Mouse (Mus musculus): ENCODE results near the gene Abhd17a.

Abhd17a gene

GRCm38 (mm10) chr10:80575925-80576324 is 14.2 kb downstream of the Abhd17a start:
- DNase-seq: no peak

- no peak for DNase-seq
Measured at GRCm38 (mm10) chr10:80574896-80575295, 15.2 kb downstream of the Abhd17a start.

- DNase-seq: no peak
Measured at GRCm38 (mm10) chr10:80573944-80574343, 16.2 kb downstream of the Abhd17a start.

GRCm38 (mm10) chr10:80572477-80572876 is 17.7 kb downstream of the Abhd17a start:
- no peak for DNase-seq

GRCm38 (mm10) chr10:80570871-80571836 is 19.0 kb downstream of the Abhd17a start:
- DNase-seq: peak; percentile 67

GRCm38 (mm10) chr10:80570419-80570818 is 19.7 kb downstream of the Abhd17a start:
- no peak for DNase-seq

GRCm38 (mm10) chr10:80569664-80570066 is 20.5 kb downstream of the Abhd17a start:
- DNase-seq: peak; percentile 73

DNA sequence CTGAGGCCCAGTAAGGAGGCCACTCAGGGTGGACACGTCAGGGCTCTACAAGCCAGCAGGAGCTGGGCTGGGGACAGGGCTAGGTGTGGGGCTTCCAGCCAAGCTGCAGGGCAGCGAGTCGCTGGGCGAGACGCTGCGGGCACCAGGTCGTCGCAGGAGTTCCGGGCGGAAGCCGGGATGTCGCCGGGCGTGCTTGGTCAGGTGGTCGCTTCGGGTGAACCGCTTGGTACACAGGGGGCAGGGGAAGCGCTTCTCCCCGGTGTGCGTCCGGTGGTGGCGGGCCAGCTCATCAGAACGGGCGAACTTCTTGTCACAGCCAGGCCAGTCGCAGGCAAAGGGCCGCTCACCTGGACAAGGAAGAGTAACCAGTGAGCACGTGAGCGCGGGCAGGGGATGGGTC is 21.3 kb downstream of the Abhd17a start:
- no peak for DNase-seq

- DNase-seq: peak; percentile 85
Measured at GRCm38 (mm10) chr10:80566375-80567092, 23.6 kb downstream of the Abhd17a start.

- DNase-seq: peak; percentile 97
Measured at GRCm38 (mm10) chr10:80561116-80561944, 28.8 kb downstream of the Abhd17a start, which contains the start of gene Rexo1. Gene Rexo1 (minus strand): TSS chr10:80561560.

- no peak for DNase-seq
Measured at GRCm38 (mm10) chr10:80560621-80561020, 29.5 kb downstream of the Abhd17a start.

DNA sequence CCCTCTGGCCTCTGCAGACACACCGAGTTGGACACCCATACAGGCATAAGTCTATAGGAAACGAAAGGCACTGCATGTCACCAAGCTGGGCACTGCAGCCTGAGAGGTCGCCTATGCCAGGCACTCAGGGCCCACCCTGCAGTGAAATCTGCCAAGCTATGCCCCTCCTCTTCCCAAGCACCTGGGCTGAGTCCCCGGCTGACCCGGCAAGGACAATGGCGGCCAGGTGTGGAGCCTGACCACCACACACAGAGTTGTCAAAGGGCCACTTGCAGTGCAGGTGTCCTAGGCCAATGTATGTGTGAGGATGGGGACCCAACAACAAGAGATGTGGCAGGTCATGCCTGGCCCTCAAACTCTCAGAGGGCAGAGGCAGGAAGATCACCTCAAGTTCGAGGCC is 30.7 kb downstream of the Abhd17a start:
- DNase-seq: no peak

DNA sequence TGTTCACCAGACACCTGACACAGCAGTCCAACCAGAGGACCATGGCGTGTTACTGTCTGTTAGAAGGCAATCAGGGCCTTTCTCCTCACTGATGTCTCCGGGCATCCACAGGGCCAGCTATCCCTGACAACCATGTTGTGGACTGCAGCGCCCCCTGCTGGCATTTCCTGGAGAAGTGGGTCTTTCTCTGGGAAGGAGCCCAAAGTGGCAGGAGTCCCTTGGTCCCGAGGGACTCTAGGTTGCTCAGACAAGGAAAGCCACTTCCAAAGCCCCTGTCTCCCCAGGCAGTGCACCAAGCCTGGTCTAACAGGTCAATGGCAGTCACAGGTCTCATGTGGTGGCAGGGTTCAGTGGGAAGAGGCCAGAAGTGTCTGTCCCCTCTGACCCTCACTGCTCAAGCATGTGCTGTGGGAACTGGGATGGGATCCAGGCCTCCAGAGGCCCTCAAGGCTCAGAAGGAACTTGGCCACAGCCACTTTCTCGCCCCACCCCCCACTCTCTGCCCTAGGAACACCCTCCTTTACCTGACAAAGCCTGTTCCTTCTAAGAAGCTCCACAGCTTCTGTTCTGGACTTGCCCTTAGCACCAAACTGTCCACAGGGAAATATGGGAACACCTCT is 32.7 kb downstream of the Abhd17a start:
- peak; percentile 79 for DNase-seq

DNA sequence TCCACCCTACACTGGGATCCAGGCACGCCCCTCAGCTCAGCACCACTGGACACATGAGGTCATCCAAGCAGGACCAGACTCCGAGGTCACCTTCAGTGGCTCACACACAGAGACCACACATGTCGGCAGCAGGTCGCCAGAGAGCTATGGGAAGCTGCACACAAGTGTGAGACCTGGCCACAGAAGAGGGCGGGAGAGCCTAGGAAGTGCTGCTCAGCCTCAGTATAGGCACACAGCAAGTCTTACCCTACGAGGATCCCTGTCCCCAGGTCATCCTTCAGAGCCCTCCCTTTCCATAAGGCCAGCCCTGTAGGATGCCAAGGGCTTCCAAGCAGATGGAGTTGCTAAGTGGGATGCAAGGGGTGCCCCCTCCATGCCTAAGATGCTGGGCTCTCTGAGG is 36.1 kb downstream of the Abhd17a start:
- no peak for DNase-seq

- no peak for DNase-seq
Measured at GRCm38 (mm10) chr10:80553575-80553974, 36.6 kb downstream of the Abhd17a start.

DNA sequence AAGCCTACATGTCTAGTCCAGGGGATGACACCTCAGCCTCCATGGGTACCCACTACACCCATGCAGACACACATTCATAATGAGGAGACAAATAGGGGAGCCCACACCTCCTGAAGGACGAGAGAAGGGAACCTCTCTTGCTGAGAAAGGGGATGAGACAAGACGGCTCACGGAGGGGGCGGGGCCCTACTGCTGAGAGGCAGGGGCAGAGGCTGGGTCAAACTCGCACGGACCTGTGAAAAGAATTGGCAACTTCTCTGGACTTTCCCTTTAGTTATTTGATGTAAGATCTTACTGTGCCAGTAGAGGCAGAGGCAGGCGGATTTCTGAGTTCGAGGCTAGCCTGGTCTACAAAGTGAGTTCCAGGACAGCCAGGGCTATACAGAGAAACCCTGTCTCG is 37.8 kb downstream of the Abhd17a start:
- no peak for DNase-seq

DNA sequence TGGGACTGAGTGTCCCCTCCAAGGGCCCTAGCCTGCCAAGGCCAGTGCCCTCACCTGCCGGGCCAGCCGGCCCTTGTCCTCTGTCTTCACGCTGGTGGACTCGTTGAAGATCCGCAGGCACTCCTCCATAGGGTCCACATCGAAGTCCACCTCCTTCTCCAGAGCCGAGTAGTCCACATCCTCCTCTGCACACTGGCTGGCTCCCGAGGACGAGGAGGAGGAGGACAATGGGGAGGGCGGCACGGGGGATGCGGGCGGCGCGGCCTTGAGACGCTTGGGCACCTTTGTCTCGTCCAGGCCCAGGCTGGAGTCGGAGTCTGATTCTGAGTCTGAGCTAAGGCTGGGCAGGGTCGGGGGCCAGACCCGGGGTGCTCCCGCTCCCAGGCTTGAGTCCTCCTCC is 40.9 kb downstream of the Abhd17a start:
- no peak for DNase-seq

- peak; percentile 81 for DNase-seq
Measured at GRCm38 (mm10) chr10:80548428-80549006, 41.6 kb downstream of the Abhd17a start.

DNA sequence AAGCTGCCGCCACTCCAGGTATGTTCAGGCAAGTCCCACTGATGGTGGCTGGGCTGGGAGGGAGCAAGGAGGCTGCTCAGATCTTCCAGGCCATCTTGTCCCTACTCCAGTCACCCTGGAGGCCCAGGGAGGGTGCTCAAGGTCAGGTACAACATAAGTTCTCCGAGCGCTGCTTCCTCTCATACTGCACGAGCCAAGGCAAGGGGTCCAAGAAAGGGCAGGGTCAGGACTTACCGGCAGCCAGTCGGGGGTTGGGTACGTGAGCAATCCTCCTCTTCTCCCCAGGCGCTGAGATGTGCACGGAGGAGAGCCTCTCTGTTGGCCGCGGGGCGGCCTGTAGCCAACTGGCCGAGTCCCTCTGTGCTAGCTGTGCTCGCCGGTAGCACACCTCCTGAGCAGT is 42.6 kb downstream of the Abhd17a start:
- DNase-seq: no peak

GRCm38 (mm10) chr10:80546945-80547344 is 43.2 kb downstream of the Abhd17a start:
- no peak for DNase-seq

GRCm38 (mm10) chr10:80545590-80545989 is 44.6 kb downstream of the Abhd17a start:
- DNase-seq: no peak

DNA sequence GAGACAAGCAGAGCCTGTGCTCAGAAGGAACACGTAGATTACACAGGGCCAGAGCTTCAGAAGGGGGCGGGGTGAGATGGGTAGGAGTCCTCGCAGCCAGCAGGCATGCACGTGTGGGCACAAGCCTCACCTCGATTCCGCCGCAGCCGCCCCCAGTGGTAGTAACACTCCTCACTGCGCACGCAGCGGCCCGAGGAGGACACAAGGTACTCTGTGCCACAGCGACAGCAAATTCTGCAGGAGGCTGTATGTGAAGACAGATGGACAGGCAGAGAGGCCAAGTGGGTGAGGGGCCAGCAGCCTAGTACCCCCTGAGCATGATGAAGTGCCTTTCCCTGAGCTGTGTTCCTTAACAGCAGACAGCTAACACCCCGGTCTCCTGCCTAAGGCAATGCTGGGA is 46.3 kb downstream of the Abhd17a start:
- no peak for DNase-seq

Data from embryo, embryonic 11 days (tissue).